Mouse (Mus musculus): Measurements from ENCODE around the gene Slc48a1.
A peak's percentile ranks its signal among the peaks of the same experiment; 100 is the strongest.

The Slc48a1 gene

GRCm38 (mm10) chr15:97781961-97782748 is 3.8 kb downstream of the Slc48a1 start:
- peak; percentile 74 for DNase-seq (ENCODE audit: low read depth, low spot score)

GRCm38 (mm10) chr15:97782749-97783105 is 4.4 kb downstream of the Slc48a1 start:
- peak; percentile 76 for DNase-seq (ENCODE audit: low read depth, low spot score)

- DNase-seq (ENCODE audit: low read depth, low spot score): peak; percentile 89
These were observed 5.8 kb downstream of the Slc48a1 start for GRCm38 (mm10) chr15:97784092-97784559.

- no peak for DNase-seq (ENCODE audit: low read depth, low spot score)
These were observed 6.3 kb downstream of the Slc48a1 start for GRCm38 (mm10) chr15:97784561-97785161.

GRCm38 (mm10) chr15:97785731-97786411 is 7.6 kb downstream of the Slc48a1 start:
- DNase-seq (ENCODE audit: low read depth, low spot score): no peak

- no peak for DNase-seq (ENCODE audit: low read depth, low spot score)
These were observed 8.2 kb downstream of the Slc48a1 start for GRCm38 (mm10) chr15:97786412-97787112.

- DNase-seq (ENCODE audit: low read depth, low spot score): no peak
These were observed 9.0 kb downstream of the Slc48a1 start for GRCm38 (mm10) chr15:97787148-97787798.

- DNase-seq (ENCODE audit: low read depth, low spot score): no peak
These were observed 9.7 kb downstream of the Slc48a1 start for GRCm38 (mm10) chr15:97787799-97788667.

- DNase-seq (ENCODE audit: low read depth, low spot score): no peak
These were observed 10.5 kb downstream of the Slc48a1 start for GRCm38 (mm10) chr15:97788821-97789220.

GRCm38 (mm10) chr15:97789761-97790505 is 11.6 kb downstream of the Slc48a1 start:
- DNase-seq (ENCODE audit: low read depth, low spot score): peak; percentile 74

GRCm38 (mm10) chr15:97791126-97791700 is 12.9 kb downstream of the Slc48a1 start:
- no peak for DNase-seq (ENCODE audit: low read depth, low spot score)

- no peak for DNase-seq (ENCODE audit: low read depth, low spot score)
These were observed 15.2 kb downstream of the Slc48a1 start for GRCm38 (mm10) chr15:97793386-97794153.

GRCm38 (mm10) chr15:97794268-97794667 is 15.9 kb downstream of the Slc48a1 start:
- no peak for DNase-seq (ENCODE audit: low read depth, low spot score)

- no peak for DNase-seq (ENCODE audit: low read depth, low spot score)
These were observed 17.4 kb downstream of the Slc48a1 start for GRCm38 (mm10) chr15:97795559-97796235.

GRCm38 (mm10) chr15:97796674-97797310 is 18.5 kb downstream of the Slc48a1 start:
- no peak for DNase-seq (ENCODE audit: low read depth, low spot score)

- peak; percentile 60 for DNase-seq (ENCODE audit: low read depth, low spot score)
These were observed 19.8 kb downstream of the Slc48a1 start for GRCm38 (mm10) chr15:97798134-97798533.

GRCm38 (mm10) chr15:97799446-97799845 is 21.1 kb downstream of the Slc48a1 start:
- no peak for DNase-seq (ENCODE audit: low read depth, low spot score)
